Mouse (Mus musculus): ENCODE measurements around the gene Gm45902. TPM values are rescaled to one million over a fixed set of nuclear protein-coding genes. Genes with fewer than 3 reads are reported as not detected.

Gm45902 gene
- total RNA-seq, 2 experiments from 2014 or later, result 7.3 to 11.1 TPM

Other genes with a start within 250 kb of the Gm45902 start
- gene Nmt2, start 228.6 kb downstream of the Gm45902 start, total RNA-seq (2014; fragmentation: Nextera tagmentation), result 25.1 and 28.9 TPM in 2 replicates
- gene Nmt2, start 228.6 kb downstream of the Gm45902 start, total RNA-seq (2017), result 45.1 and 46.6 TPM in 2 replicates
- gene Rpp38, start 180.1 kb downstream of the Gm45902 start, total RNA-seq (2014; fragmentation: Nextera tagmentation), result 19.1 and 25.5 TPM in 2 replicates
- 12.3 and 15.4 TPM in 2 replicates for gene Rpp38, start 180.1 kb downstream of the Gm45902 start, total RNA-seq (2017)
- gene Acbd7, start 176.6 kb downstream of the Gm45902 start, total RNA-seq (2014; fragmentation: Nextera tagmentation), result not detected in 2 replicates
- not detected in 2 replicates for gene Acbd7, start 176.6 kb downstream of the Gm45902 start, total RNA-seq (2017)
- gene Olah, start 115.6 kb downstream of the Gm45902 start, total RNA-seq (2014; fragmentation: Nextera tagmentation), result not detected in 2 replicates
- not detected in 2 replicates for gene Olah, start 115.6 kb downstream of the Gm45902 start, total RNA-seq (2017)
- gene Meig1, start 90.1 kb downstream of the Gm45902 start, total RNA-seq (2014; fragmentation: Nextera tagmentation), result not detected in 2 replicates
- gene Meig1, start 90.1 kb downstream of the Gm45902 start, total RNA-seq (2017), result not detected in 2 replicates
- 26.4 and 28.3 TPM in 2 replicates for gene Dclre1c, start 88.7 kb downstream of the Gm45902 start, total RNA-seq (2014; fragmentation: Nextera tagmentation)
- gene Dclre1c, start 88.7 kb downstream of the Gm45902 start, total RNA-seq (2017), result 10.6 and 13.3 TPM in 2 replicates
- gene Suv39h2, start 37.8 kb downstream of the Gm45902 start, total RNA-seq (2014; fragmentation: Nextera tagmentation), result 17.9 and 19.2 TPM in 2 replicates
- gene Suv39h2, start 37.8 kb downstream of the Gm45902 start, total RNA-seq (2017), result 15.7 and 18.2 TPM in 2 replicates
- gene Hspa14, start within 50 bp of the Gm45902 start, total RNA-seq (2014; fragmentation: Nextera tagmentation), result 119 and 121 TPM in 2 replicates
- gene Hspa14, start within 50 bp of the Gm45902 start, total RNA-seq (2017), result 161 and 179 TPM in 2 replicates
- 0.20 TPM in 2 replicates for gene Cdnf, start 240 bp upstream of the Gm45902 start, total RNA-seq (2014; fragmentation: Nextera tagmentation)
- 0.75 and 2.6 TPM in 2 replicates for gene Cdnf, start 240 bp upstream of the Gm45902 start, total RNA-seq (2017)
- 49.8 and 51.1 TPM in 2 replicates for gene Fam107b, start 57.7 kb upstream of the Gm45902 start, total RNA-seq (2014; fragmentation: Nextera tagmentation)
- 98.2 and 314 TPM in 2 replicates for gene Fam107b, start 57.7 kb upstream of the Gm45902 start, total RNA-seq (2017)